Mouse (Mus musculus): Measurements from ENCODE around the gene Tek. TPM values are rescaled to one million over a fixed set of nuclear protein-coding genes. Genes with fewer than 3 reads are reported as not detected.

Gene Tek
- total and polyA plus RNA-seq, 3 experiments = 0.28 to 0.58 TPM; not detected in 1

DNA sequence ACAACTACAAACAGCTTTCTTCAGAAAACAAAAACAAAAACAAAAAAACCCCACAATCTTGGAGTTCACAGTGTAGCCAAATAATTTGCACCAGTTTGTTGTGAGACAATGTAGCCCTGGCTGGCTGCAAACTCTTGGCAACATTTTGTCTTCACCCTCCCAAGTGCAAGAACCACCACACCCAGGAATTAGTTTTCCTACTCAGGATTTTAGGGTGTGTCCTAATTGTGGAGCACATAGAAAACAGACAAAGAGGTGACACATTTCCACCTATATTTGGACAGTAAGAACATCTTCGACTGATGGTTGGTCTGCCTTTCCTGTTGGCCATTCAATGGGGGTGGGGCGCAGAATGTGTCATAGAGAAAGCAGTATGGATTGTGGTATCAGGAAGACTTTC is 46.8 kb downstream of the Tek start:
- Histone ChIP-seq H3K36me3 (ENCODE audit: control insufficient read depth in 1 of 2, insufficient read depth in 2 of 2, low read length in 2 of 2) (no peaks in the 10 kb centered on the region), H3K9me3 (replicated peaks; ENCODE audit: insufficient read depth, low read length) (no peaks in the 10 kb centered on the region), H3K9ac (ENCODE audit: control insufficient read depth, low read depth, low read length, poor library complexity, severe bottlenecking) (no peak overlapping the region), H3K4me1 (ENCODE audit: control insufficient read depth in 1 of 2, insufficient read depth in 2 of 2, low read length in 2 of 2) (no peaks in the 10 kb centered on the region), H3K79me2 (ENCODE audit: control insufficient read depth, insufficient read depth, low read length, poor library complexity) (no peaks in the 10 kb centered on the region), H3K27ac (ENCODE audit: control insufficient read depth, low read depth, low read length) (no peak overlapping the region), H3K27me3 (ENCODE audit: control insufficient read depth in 1 of 2, insufficient read depth in 2 of 2, low read length in 2 of 2) (no peaks in the 10 kb centered on the region), H3K4me3 (ENCODE audit: control insufficient read depth in 1 of 2, insufficient read depth in 1 of 2, low read depth in 2 of 2, low read length in 2 of 2) (no peak overlapping the region)
- TF ChIP-seq NRF1 (IDR thresholded peaks at IDR 0.05; ENCODE audit: insufficient read depth, low read depth, low read length, poor library complexity, severe bottlenecking) = no peak
- no peak for TF ChIP-seq ELF1 (IDR thresholded peaks at IDR 0.05; ENCODE audit: low read depth, low read length)
- no peak for TF ChIP-seq POLR2AphosphoS2 (IDR thresholded peaks at IDR 0.05; ENCODE audit: low read length)
- TF ChIP-seq BHLHE40 (IDR thresholded peaks at IDR 0.05; ENCODE audit: borderline replicate concordance, low read depth, low read length) = no peak
- TF ChIP-seq CHD1 (IDR thresholded peaks at IDR 0.05; ENCODE audit: low read depth, low read length) = no peak
- TF ChIP-seq EP300 (IDR thresholded peaks at IDR 0.05; ENCODE audit: low read depth in 1 of 2, low read length in 2 of 2) = no peak
- no peak for TF ChIP-seq USF2 (IDR thresholded peaks at IDR 0.05; ENCODE audit: borderline replicate concordance in 1 of 2, insufficient read depth in 1 of 2, low read depth in 1 of 2, low read length in 2 of 2)
- no peak for TF ChIP-seq MYC (IDR thresholded peaks at IDR 0.05; ENCODE audit: low read depth, low read length)
- no peak for TF ChIP-seq POLR2A (IDR thresholded peaks at IDR 0.05; ENCODE audit: control insufficient read depth in 1 of 2, insufficient read depth in 1 of 2, low read depth in 1 of 2, low read length in 2 of 2, poor library complexity in 1 of 2)
- TF ChIP-seq TAL1 (IDR thresholded peaks at IDR 0.05; ENCODE audit: low read length) = no peak
- no peak for TF ChIP-seq GABPA (IDR thresholded peaks at IDR 0.05; ENCODE audit: low read depth, low read length)
- no peak for TF ChIP-seq ZC3H11A (IDR thresholded peaks at IDR 0.05; ENCODE audit: low read depth, low read length)
- no peak for TF ChIP-seq ZMIZ1 (IDR thresholded peaks at IDR 0.05; ENCODE audit: low read depth, low read length)
- TF ChIP-seq GATA1 (IDR thresholded peaks at IDR 0.05; ENCODE audit: low read depth, low read length) = no peak
- no peak for TF ChIP-seq MAFK (IDR thresholded peaks at IDR 0.05; ENCODE audit: borderline replicate concordance, low read depth, low read length)
- TF ChIP-seq NELFE (IDR thresholded peaks at IDR 0.05; ENCODE audit: low read depth, low read length) = no peak
- DNase-seq (ENCODE audit: low read depth, low spot score) = no peak

DNA sequence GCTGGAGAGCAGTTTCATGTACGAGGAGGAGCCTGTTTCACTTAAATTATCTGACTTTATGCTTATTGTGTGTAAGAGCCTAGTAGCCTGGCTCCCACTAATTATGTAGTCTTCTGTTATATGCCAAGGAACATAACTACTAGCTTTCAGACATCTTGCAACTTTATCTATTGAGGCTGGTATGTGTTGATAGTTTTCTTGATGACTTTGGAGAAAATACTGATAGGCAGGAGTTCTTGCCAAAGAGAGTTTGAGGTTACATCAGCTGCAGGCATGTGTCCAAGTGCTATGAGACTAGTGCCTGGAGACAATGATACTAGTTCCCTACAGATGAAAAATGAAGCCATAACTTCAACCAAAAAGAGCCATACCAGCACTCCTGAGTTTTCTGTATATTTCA is 64.1 kb downstream of the Tek start:
- Histone ChIP-seq H3K9me3 (replicated peaks; ENCODE audit: insufficient read depth, low read length) (no peaks in the 10 kb centered on the region), H3K4me3 (ENCODE audit: control insufficient read depth in 1 of 2, insufficient read depth in 1 of 2, low read depth in 2 of 2, low read length in 2 of 2) (peak overlapping the region in 1 of 2 experiments; percentile 40; a peak in 1 of 4 replicates), H3K36me3 (ENCODE audit: control insufficient read depth in 1 of 2, insufficient read depth in 2 of 2, low read length in 2 of 2) (peaks cover 0 to 15% of the 10 kb centered on the region in 2 experiments; a peak in 2 of 4 replicates), H3K4me1 (ENCODE audit: control insufficient read depth in 1 of 2, insufficient read depth in 2 of 2, low read length in 2 of 2) (peaks cover 7 to 18% of the 10 kb centered on the region in 2 experiments), H3K9ac (ENCODE audit: control insufficient read depth, low read depth, low read length, poor library complexity, severe bottlenecking) (peak overlapping the region; percentile 55), H3K27me3 (ENCODE audit: control insufficient read depth in 1 of 2, insufficient read depth in 2 of 2, low read length in 2 of 2) (no peaks in the 10 kb centered on the region), H3K27ac (ENCODE audit: control insufficient read depth, low read depth, low read length) (peak overlapping the region; percentile 97), H3K79me2 (ENCODE audit: control insufficient read depth, insufficient read depth, low read length, poor library complexity) (no peaks in the 10 kb centered on the region)
- peak; percentile 91 for DNase-seq (ENCODE audit: low read depth, low spot score)
- TF ChIP-seq SIN3A (IDR thresholded peaks at IDR 0.05; ENCODE audit: low read length) (peak; percentile 60), HCFC1 (IDR thresholded peaks at IDR 0.05; ENCODE audit: low read depth, low read length) (peak; percentile 44; the same call in 1 of the 2 replicates), UBTF (IDR thresholded peaks at IDR 0.05; ENCODE audit: borderline replicate concordance, insufficient read depth, low read depth, low read length) (no peak), TCF12 (IDR thresholded peaks at IDR 0.05; ENCODE audit: low read depth, low read length) (peak; percentile 86), NELFE (IDR thresholded peaks at IDR 0.05; ENCODE audit: low read depth, low read length) (0 out of 2 replicates have a peak, but pooled peaks have one; percentile 15), GABPA (IDR thresholded peaks at IDR 0.05; ENCODE audit: low read depth, low read length) (no peak), ETS1 (IDR thresholded peaks at IDR 0.05; ENCODE audit: low read depth, low read length) (peak; percentile 97), KAT2A (conservative IDR thresholded peaks at IDR 0.05; ENCODE audit: low read depth, low read length) (peak; percentile 56), MYC (IDR thresholded peaks at IDR 0.05; ENCODE audit: low read depth, low read length) (peak; percentile 64), RCOR1 (IDR thresholded peaks at IDR 0.05; ENCODE audit: low read depth, low read length) (peak; percentile 75), RAD21 (IDR thresholded peaks at IDR 0.05; ENCODE audit: low read depth, low read length) (no peak), POLR2AphosphoS2 (IDR thresholded peaks at IDR 0.05; ENCODE audit: low read length) (peak; percentile 62; the same call in 1 of the 2 replicates), MAFK (IDR thresholded peaks at IDR 0.05; ENCODE audit: borderline replicate concordance, low read depth, low read length) (peak; percentile 77), USF1 (IDR thresholded peaks at IDR 0.05; ENCODE audit: low read depth, low read length) (peak; percentile 27; the same call in 1 of the 2 replicates), ZNF384 (IDR thresholded peaks at IDR 0.05; ENCODE audit: low read depth, low read length) (no peak), TAL1 (IDR thresholded peaks at IDR 0.05; ENCODE audit: low read length) (no peak), MAX (IDR thresholded peaks at IDR 0.05; ENCODE audit: low read length) (peak; percentile 72), NRF1 (IDR thresholded peaks at IDR 0.05; ENCODE audit: insufficient read depth, low read depth, low read length, poor library complexity, severe bottlenecking) (no peak), MEF2A (IDR thresholded peaks at IDR 0.05; ENCODE audit: extremely low read depth, insufficient replicate concordance, low read depth, low read length, poor library complexity, severe bottlenecking) (peak; percentile 42; the same call in 1 of the 2 replicates), ZMIZ1 (IDR thresholded peaks at IDR 0.05; ENCODE audit: low read depth, low read length) (no peak), MXI1 (IDR thresholded peaks at IDR 0.05; ENCODE audit: low read depth, low read length) (peak; percentile 42; the same call in 1 of the 2 replicates), GATA1 (IDR thresholded peaks at IDR 0.05; ENCODE audit: low read depth, low read length) (peak; percentile 88)
